Mouse (Mus musculus) heart, embryonic 16.5 days (tissue): ENCODE results near the gene Pak1. TPM values are rescaled to one million over a fixed set of nuclear protein-coding genes. Genes with fewer than 3 reads are reported as not detected.

Source experiments
- ATAC-seq: fragments of 200-750 bp; cut with Nextera tagmentation; replicated peaks from 2 replicates; pipeline ENCODE4 v1.8.0; 2017; ENCODE audit warnings: moderate number of reproducible peaks; ENCODE audit not compliant: insufficient read depth, low FRiP score; ENCODE audit errors: extremely low read depth
- H3K27ac ChIP-seq: fragments of 300-500 bp; sonication (generic); 2 replicates; pipeline ENCODE4 v1.5.1; 2014; ENCODE audit warnings: mild to moderate bottlenecking, low read length, control low read depth, moderate library complexity
- H3K27me3 ChIP-seq: fragments of 300-500 bp; sonication (generic); 2 replicates; pipeline ENCODE4 v1.6.1; 2014; ENCODE audit warnings: low read length, mixed read lengths; ENCODE audit not compliant: control insufficient read depth, insufficient read depth
- H3K36me3 ChIP-seq: fragments of 300-500 bp; sonication (generic); 2 replicates; pipeline ENCODE4 v1.6.1; 2014; ENCODE audit not compliant: control insufficient read depth, insufficient read depth
- H3K4me1 ChIP-seq: fragments of 300-500 bp; sonication (generic); 2 replicates; pipeline ENCODE4 v1.6.1; 2014; ENCODE audit warnings: low read length, mixed read lengths; ENCODE audit not compliant: control insufficient read depth, insufficient read depth
- H3K4me2 ChIP-seq: fragments of 300-500 bp; sonication (generic); 2 replicates; pipeline ENCODE4 v1.6.1; 2014; ENCODE audit warnings: low read depth, mild to moderate bottlenecking, control low read depth, low read length
- H3K4me3 ChIP-seq: fragments of 300-500 bp; sonication (generic); 2 replicates; pipeline ENCODE4 v1.5.1; 2014; ENCODE audit warnings: mild to moderate bottlenecking, control low read depth, low read length
- H3K9ac ChIP-seq: fragments of 300-500 bp; sonication (generic); 2 replicates; pipeline ENCODE4 v1.6.1; 2014; ENCODE audit warnings: low read length, control low read depth
- H3K9me3 ChIP-seq: fragments of 300-500 bp; sonication (generic); replicated peaks from 2 replicates; pipeline ENCODE4 v1.6.1; 2016; ENCODE audit warnings: low read length; ENCODE audit not compliant: control insufficient read depth
- WGBS: fragments of 180-500 bp; shearing (Covaris S2); extraction: QIAGEN DNeasy Blood & Tissue Kit; methylation state at CpG from one replicate; pipeline ENCODE4 v1.1.7; 2014; 5-methylcytosine and 5-hydroxymethylcytosine counted together
- polyA plus RNA-seq: library from polyadenylated mRNA; unstranded; fragments of >200 nt; fragmentation: Nextera tagmentation; extraction: Ambion mirVana; gene quantifications from 2 replicates; pipeline ENCODE4 v1.2.1, GENCODE M21; 2015

The Pak1 gene
- polyA plus RNA-seq: 3.8 and 4.3 TPM in 2 replicates

- Histone ChIP-seq H3K27me3 (peaks cover 30% of the 10 kb centered on the region), H3K36me3 (no peaks in the 10 kb centered on the region), H3K4me1 (peaks cover 5% of the 10 kb centered on the region), H3K27ac (no peak within 1 kb of the TSS), H3K4me2 (peak within 1 kb of the TSS; percentile 99), H3K9me3 (no peaks in the 10 kb centered on the region), H3K9ac (peak within 1 kb of the TSS; percentile 78), H3K4me3 (peak within 1 kb of the TSS; percentile 79)
- peak; percentile 83 for ATAC-seq
- WGBS: under 1% methylated on average over 46 of the region's 46 CpGs
Measured at GRCm38 (mm10) chr7:97788190-97788668, at the start of gene Pak1. Gene Pak1, plus strand, starts transcription at chr7:97788541.

DNA sequence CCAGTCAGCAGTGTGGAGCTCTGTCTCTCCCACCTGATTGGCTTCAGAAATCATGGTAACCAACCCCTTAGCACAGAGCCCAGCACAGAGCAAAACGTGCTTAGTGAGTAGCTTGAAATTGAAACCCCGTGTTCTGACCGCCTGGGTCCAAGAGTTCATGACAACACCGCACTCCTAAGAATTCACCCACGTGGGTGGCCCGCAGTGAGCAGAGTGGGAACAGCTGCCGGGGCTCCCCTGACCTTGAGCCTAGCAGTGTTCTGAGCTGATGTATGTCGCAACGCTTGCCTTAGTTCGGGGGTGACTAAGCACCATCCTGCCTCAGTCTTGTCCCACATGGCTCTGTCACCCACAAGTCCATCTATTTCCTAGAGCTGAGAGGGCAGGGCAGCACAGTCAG, 47.4 kb upstream of the Pak1 start:
- Histone ChIP-seq H3K36me3 (no peaks in the 10 kb centered on the region), H3K9me3 (no peaks in the 10 kb centered on the region), H3K4me2 (no peak overlapping the region), H3K27me3 (no peaks in the 10 kb centered on the region), H3K27ac (no peak overlapping the region), H3K4me3 (no peak overlapping the region), H3K9ac (no peak overlapping the region), H3K4me1 (peaks cover 6% of the 10 kb centered on the region; the same call in 1 of the 2 replicates)
- ATAC-seq: no peak
- 66% methylated on average over 10 of the region's 10 CpGs for WGBS

DNA sequence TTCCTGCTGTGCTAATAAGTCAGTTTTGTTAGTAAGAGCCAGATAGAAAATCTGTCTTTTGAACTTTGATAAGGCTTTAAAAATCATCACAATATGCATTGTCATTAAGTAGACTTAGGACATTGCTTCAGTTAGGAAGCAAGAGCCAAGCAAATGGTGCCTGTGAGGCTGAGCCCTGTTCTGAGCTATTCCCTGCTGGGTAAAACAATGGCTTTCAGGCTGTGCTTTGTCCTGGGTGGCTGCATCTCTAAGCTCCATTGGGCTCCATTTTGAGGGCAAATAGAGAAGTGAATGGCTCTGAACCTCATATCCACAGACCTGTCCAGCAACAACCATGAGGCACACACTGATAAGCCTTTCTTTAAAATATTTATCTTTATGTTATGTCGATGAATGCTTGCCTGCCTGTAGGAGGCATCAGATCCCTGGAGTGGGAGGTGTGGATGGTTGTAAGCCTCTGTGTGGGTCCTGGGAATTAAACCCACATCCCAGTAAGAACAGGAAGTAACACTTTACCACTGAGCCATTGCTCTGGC, 46.5 kb upstream of the Pak1 start:
- Histone ChIP-seq H3K27ac (no peak overlapping the region), H3K36me3 (no peaks in the 10 kb centered on the region), H3K27me3 (no peaks in the 10 kb centered on the region), H3K9ac (no peak overlapping the region), H3K4me1 (peaks cover 6% of the 10 kb centered on the region; the same call in 1 of the 2 replicates), H3K9me3 (no peaks in the 10 kb centered on the region), H3K4me2 (no peak overlapping the region), H3K4me3 (no peak overlapping the region)
- no peak for ATAC-seq
- 48% methylated on average over 1 of the region's 1 CpGs for WGBS

DNA sequence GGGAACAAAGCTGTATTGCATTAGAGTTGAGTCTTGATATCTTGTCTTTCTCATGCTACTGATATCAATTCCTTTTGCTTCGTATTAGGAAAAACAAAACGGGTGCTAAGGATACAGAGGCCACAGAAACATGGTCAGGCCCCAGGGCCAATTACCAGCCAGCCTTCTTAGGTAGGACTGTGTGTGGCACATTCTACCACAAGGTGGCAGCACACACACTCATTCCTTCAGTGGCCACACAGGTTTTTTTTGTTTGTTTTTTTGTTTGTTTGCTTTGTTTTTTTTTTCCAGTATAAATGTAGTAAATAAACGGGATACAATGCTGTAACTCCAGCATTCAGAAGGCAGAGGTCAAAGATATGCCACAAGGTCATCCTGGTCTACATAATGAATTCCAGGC, 43.0 kb upstream of the Pak1 start:
- Histone ChIP-seq H3K36me3 (no peaks in the 10 kb centered on the region), H3K9me3 (no peaks in the 10 kb centered on the region), H3K27ac (no peak overlapping the region), H3K9ac (no peak overlapping the region), H3K27me3 (no peaks in the 10 kb centered on the region), H3K4me3 (no peak overlapping the region), H3K4me2 (no peak overlapping the region), H3K4me1 (peaks cover 2% of the 10 kb centered on the region; the same call in 1 of the 2 replicates)
- 8% methylated on average over 3 of the region's 3 CpGs for WGBS
- ATAC-seq: no peak

DNA sequence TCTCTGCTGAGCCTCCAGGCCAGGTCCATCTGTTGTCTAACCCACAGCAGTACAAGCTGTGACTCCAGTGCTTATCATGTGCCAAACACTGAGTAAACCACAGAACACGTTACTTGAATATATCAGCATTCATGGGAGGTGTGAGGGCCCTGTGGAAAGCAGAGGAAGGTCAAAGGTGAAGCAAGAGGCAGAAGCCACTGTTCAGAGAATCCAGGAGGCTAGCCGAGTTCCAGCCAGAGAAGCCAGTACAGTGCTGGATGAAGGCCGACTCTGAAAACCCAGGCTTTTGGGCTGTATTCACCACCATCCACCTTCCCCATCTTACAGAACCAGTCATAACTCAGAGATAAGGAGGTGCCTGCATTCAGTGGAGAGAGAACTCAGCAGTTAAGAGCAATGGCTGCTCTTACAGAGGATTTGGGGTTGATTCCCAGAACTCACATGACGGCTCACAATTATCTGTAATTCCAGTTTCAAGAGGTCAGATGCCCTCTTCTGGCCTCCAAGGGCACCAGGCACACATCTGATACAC, 41.1 kb upstream of the Pak1 start:
- Histone ChIP-seq H3K9ac (no peak overlapping the region), H3K27me3 (no peaks in the 10 kb centered on the region), H3K9me3 (no peaks in the 10 kb centered on the region), H3K4me1 (peaks cover 2% of the 10 kb centered on the region; the same call in 1 of the 2 replicates), H3K4me3 (no peak overlapping the region), H3K27ac (no peak overlapping the region), H3K36me3 (no peaks in the 10 kb centered on the region), H3K4me2 (no peak overlapping the region)
- WGBS: 53% methylated on average over 4 of the region's 4 CpGs
- ATAC-seq: no peak

DNA sequence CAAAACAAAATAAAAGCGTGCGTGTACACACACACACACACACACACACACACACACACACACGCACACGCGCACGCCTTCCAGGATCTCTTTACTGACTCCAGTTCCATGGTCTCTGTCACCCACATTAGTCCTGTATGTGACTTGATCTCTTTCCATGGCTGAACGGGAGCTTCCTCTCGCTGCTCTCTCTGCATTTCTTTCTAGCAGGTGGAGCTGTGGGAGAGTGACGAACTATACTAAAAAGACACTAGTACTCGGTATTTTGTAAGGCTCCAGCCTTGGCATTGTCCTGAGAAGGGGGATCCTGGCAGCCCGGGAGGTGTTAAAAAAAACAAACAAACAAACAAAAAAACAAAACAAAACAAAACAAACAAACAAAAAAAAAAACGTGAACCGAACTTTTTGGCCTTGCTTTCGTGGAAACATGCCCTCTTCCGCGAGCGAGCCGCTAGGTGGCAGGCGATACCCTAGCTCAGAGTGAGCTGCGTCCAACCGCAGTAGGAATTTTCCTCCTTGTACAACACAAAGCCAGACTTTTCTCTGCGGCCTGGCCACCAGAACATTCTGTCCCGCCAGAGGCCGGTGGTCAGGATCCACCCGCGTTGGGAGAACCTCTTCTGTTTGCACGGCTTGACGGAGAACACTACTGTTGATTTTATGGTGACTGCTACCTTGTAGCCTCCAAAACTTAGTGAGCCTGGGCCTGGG, 40.4 kb upstream of the Pak1 start:
- H3K36me3 ChIP-seq: no peaks in the 10 kb centered on the region
- no peak overlapping the region for H3K27ac ChIP-seq
- ATAC-seq: peak; percentile 53
- peak overlapping the region; percentile 68 for H3K4me2 ChIP-seq
- no peaks in the 10 kb centered on the region for H3K9me3 ChIP-seq
- H3K4me1 ChIP-seq: peaks cover 2% of the 10 kb centered on the region; the same call in 1 of the 2 replicates
- peak overlapping the region; percentile 54; the same call in 1 of the 2 replicates for H3K9ac ChIP-seq
- H3K27me3 ChIP-seq: no peaks in the 10 kb centered on the region
- 24% methylated on average over 28 of the region's 28 CpGs for WGBS
- peak overlapping the region; percentile 26 for H3K4me3 ChIP-seq

DNA sequence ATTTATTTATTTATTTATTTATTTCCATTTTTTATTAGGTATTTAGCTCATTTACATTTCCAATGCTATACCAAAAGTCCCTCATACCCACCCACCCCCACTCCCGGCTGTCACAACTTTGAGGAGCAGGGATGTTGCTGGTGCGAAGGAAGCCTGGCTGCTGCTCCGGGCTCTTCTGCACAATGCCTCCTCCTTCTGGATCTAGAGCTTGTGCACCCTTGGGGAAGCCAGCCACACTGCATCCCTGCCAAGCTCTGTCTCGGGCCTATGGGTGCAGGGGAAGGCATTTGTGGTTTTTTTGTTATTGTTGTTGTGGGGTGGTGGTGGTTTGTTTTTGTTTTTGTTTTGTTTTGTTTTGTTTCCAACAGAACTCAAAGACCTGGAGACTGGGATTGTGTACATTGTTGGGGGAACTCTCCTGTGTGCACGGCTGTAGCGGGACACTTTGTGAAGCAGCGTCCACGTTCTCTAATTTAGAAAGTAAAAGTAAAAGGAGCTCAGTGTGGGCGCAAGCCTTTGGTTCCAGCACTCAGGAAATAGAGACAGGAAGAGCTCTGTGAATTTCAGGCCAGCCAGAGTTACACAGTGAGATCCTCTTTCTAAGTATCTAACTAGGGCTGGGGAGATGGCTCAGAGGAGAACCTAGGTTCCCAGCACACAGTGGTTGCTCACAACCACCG, 39.7 kb upstream of the Pak1 start:
- ATAC-seq: peak; percentile 33
- H3K27me3 ChIP-seq: no peaks in the 10 kb centered on the region
- WGBS: 52% methylated on average over 10 of the region's 10 CpGs
- H3K4me1 ChIP-seq: peaks cover 2% of the 10 kb centered on the region; the same call in 1 of the 2 replicates
- H3K4me3 ChIP-seq: peak overlapping the region; percentile 37
- peak overlapping the region; percentile 18; the same call in 1 of the 2 replicates for H3K9ac ChIP-seq
- no peaks in the 10 kb centered on the region for H3K9me3 ChIP-seq
- H3K36me3 ChIP-seq: no peaks in the 10 kb centered on the region
- peak overlapping the region; percentile 61 for H3K27ac ChIP-seq
- peak overlapping the region; percentile 68 for H3K4me2 ChIP-seq

GRCm38 (mm10) chr7:97749207-97750190, 38.8 kb upstream of the Pak1 start:
- H3K27me3 ChIP-seq: no peaks in the 10 kb centered on the region
- H3K4me2 ChIP-seq: peak overlapping the region; percentile 68
- H3K27ac ChIP-seq: peak overlapping the region; percentile 61
- WGBS: 38% methylated on average over 19 of the region's 19 CpGs
- H3K36me3 ChIP-seq: no peaks in the 10 kb centered on the region
- H3K4me1 ChIP-seq: peaks cover 2% of the 10 kb centered on the region; the same call in 1 of the 2 replicates
- ATAC-seq: peak; percentile 16
- peak overlapping the region; percentile 18; the same call in 1 of the 2 replicates for H3K9ac ChIP-seq
- peak overlapping the region; percentile 37 for H3K4me3 ChIP-seq
- H3K9me3 ChIP-seq: no peaks in the 10 kb centered on the region
